Mouse (Mus musculus): ENCODE results near the gene Glycam1. TPM values are rescaled to one million over a fixed set of nuclear protein-coding genes. Genes with fewer than 3 reads are reported as not detected.
"Not testable (repeated sequence)": the region's sequence is repeated elsewhere in the genome, so short reads cannot be mapped to it uniquely, and the experiment has no call there.

Glycam1 gene
- polyA plus RNA-seq (2015; fragmentation: Nextera tagmentation; extraction: Ambion mirVana) = not detected in 2 replicates

DNA sequence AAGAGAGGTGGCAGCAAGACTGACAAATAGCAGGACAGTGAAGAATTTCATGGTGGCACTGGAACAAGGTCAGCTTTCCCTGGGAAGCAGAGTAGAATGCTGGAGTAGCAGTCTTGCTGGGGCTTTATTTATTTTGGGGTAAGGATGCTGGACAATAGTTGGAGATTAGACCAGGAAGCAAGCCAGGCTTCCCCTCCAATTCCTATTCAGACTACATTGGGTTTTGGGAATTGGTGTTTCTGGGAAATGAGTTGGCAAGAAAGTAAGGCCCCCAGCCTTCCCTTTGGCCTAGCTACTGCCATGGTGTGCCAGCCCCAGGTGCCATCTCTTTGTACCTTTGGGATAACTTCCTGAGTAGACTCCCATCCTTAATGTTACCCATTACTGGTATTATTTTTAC lies at the start of gene Glycam1:
Glycam1 (minus strand) TSS at position 101 of the 400 bp plus-strand sequence.
- Histone ChIP-seq H3K4me1 (ENCODE audit: control insufficient read depth, insufficient read depth, low read length) (no peaks in the 10 kb centered on the region), H3K4me2 (ENCODE audit: low read depth, low read length) (no peak within 1 kb of the TSS), H3K36me3 (ENCODE audit: control insufficient read depth, insufficient read depth, low read length) (no peaks in the 10 kb centered on the region), H3K27ac (ENCODE audit: low read length) (no peak within 1 kb of the TSS), H3K4me3 (replicated peaks; ENCODE audit: low read length) (no peak within 1 kb of the TSS), H3K27me3 (ENCODE audit: control insufficient read depth, insufficient read depth, low read length) (no peaks in the 10 kb centered on the region), H3K9me3 (replicated peaks; ENCODE audit: control insufficient read depth, low read length) (no peaks in the 10 kb centered on the region), H3K9ac (ENCODE audit: low read length) (no peak within 1 kb of the TSS)
- ATAC-seq (ENCODE audit: insufficient read depth, low FRiP score) = no peak

- H3K27ac ChIP-seq (ENCODE audit: low read length) = no peak overlapping the region
- H3K27me3 ChIP-seq (ENCODE audit: control insufficient read depth, insufficient read depth, low read length) = no peaks in the 10 kb centered on the region
- WGBS = 69% methylated on average over 1 of the region's 1 CpGs
- H3K9me3 ChIP-seq (replicated peaks; ENCODE audit: control insufficient read depth, low read length) = no peaks in the 10 kb centered on the region
- no peaks in the 10 kb centered on the region for H3K36me3 ChIP-seq (ENCODE audit: control insufficient read depth, insufficient read depth, low read length)
- H3K9ac ChIP-seq (ENCODE audit: low read length) = no peak overlapping the region
- H3K4me3 ChIP-seq (replicated peaks; ENCODE audit: low read length) = no peak overlapping the region
- no peak for ATAC-seq (ENCODE audit: insufficient read depth, low FRiP score)
- H3K4me1 ChIP-seq (ENCODE audit: control insufficient read depth, insufficient read depth, low read length) = no peaks in the 10 kb centered on the region
- no peak overlapping the region for H3K4me2 ChIP-seq (ENCODE audit: low read depth, low read length)
Measured at GRCm38 (mm10) chr15:103604481-103604880, 39.6 kb upstream of the Glycam1 start.

DNA sequence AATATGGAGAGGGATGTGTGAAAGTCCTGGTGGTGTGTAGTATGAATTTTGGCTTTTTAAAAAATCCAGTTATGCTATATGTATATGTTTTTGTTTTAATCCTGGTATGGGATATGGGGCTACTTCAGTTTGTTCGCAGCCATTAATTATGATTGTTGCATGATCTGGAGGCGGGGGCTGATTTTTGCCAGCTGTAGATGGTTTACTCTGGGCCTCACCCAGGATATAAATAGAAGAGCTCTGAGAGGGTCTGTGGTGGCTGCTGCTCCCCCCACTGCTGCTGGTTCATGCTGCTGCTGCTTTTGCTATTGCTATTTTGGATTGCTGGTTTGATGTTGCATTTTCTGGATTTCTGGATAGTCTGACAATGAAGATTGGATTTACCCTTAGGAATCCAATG lies 25.9 kb upstream of the Glycam1 start:
- WGBS = 56% methylated on average over 2 of the region's 2 CpGs

GRCm38 (mm10) chr15:103587752-103588151 lies 22.9 kb upstream of the Glycam1 start:
- 84% methylated on average over 4 of the region's 4 CpGs for WGBS
- not testable (repeated sequence) for H3K4me3 ChIP-seq (replicated peaks; ENCODE audit: low read length); H3K27ac ChIP-seq (ENCODE audit: low read length); H3K4me2 ChIP-seq (ENCODE audit: low read depth, low read length); H3K4me1 ChIP-seq (ENCODE audit: control insufficient read depth, insufficient read depth, low read length); ATAC-seq (ENCODE audit: insufficient read depth, low FRiP score); H3K9me3 ChIP-seq (replicated peaks; ENCODE audit: control insufficient read depth, low read length); H3K9ac ChIP-seq (ENCODE audit: low read length); H3K27me3 ChIP-seq (ENCODE audit: control insufficient read depth, insufficient read depth, low read length); H3K36me3 ChIP-seq (ENCODE audit: control insufficient read depth, insufficient read depth, low read length)

More for the DNA sequence above, 25.9 kb upstream of the Glycam1 start:
- no peak overlapping the region for H3K27ac ChIP-seq (ENCODE audit: low read length)
- H3K9me3 ChIP-seq (replicated peaks; ENCODE audit: control insufficient read depth, low read length) = no peaks in the 10 kb centered on the region
- no peak overlapping the region for H3K9ac ChIP-seq (ENCODE audit: low read length)
- no peaks in the 10 kb centered on the region for H3K27me3 ChIP-seq (ENCODE audit: control insufficient read depth, insufficient read depth, low read length)
- H3K4me2 ChIP-seq (ENCODE audit: low read depth, low read length) = no peak overlapping the region
- H3K4me3 ChIP-seq (replicated peaks; ENCODE audit: low read length) = no peak overlapping the region
- ATAC-seq (ENCODE audit: insufficient read depth, low FRiP score) = no peak
- H3K4me1 ChIP-seq (ENCODE audit: control insufficient read depth, insufficient read depth, low read length) = no peaks in the 10 kb centered on the region
- no peaks in the 10 kb centered on the region for H3K36me3 ChIP-seq (ENCODE audit: control insufficient read depth, insufficient read depth, low read length)

GRCm38 (mm10) chr15:103585876-103586275 lies 21.0 kb upstream of the Glycam1 start:
- no peaks in the 10 kb centered on the region for H3K36me3 ChIP-seq (ENCODE audit: control insufficient read depth, insufficient read depth, low read length)
- no peak overlapping the region for H3K27ac ChIP-seq (ENCODE audit: low read length)
- 57% methylated on average over 2 of the region's 2 CpGs for WGBS
- no peaks in the 10 kb centered on the region for H3K27me3 ChIP-seq (ENCODE audit: control insufficient read depth, insufficient read depth, low read length)
- no peaks in the 10 kb centered on the region for H3K9me3 ChIP-seq (replicated peaks; ENCODE audit: control insufficient read depth, low read length)
- no peak for ATAC-seq (ENCODE audit: insufficient read depth, low FRiP score)
- no peak overlapping the region for H3K4me3 ChIP-seq (replicated peaks; ENCODE audit: low read length)
- no peak overlapping the region for H3K4me2 ChIP-seq (ENCODE audit: low read depth, low read length)
- H3K4me1 ChIP-seq (ENCODE audit: control insufficient read depth, insufficient read depth, low read length) = no peaks in the 10 kb centered on the region
- no peak overlapping the region for H3K9ac ChIP-seq (ENCODE audit: low read length)

- H3K27ac ChIP-seq (ENCODE audit: low read length) = no peak overlapping the region
- no peaks in the 10 kb centered on the region for H3K36me3 ChIP-seq (ENCODE audit: control insufficient read depth, insufficient read depth, low read length)
- no peak for ATAC-seq (ENCODE audit: insufficient read depth, low FRiP score)
- no peaks in the 10 kb centered on the region for H3K9me3 ChIP-seq (replicated peaks; ENCODE audit: control insufficient read depth, low read length)
- H3K4me3 ChIP-seq (replicated peaks; ENCODE audit: low read length) = no peak overlapping the region
- H3K27me3 ChIP-seq (ENCODE audit: control insufficient read depth, insufficient read depth, low read length) = no peaks in the 10 kb centered on the region
- H3K9ac ChIP-seq (ENCODE audit: low read length) = no peak overlapping the region
- H3K4me1 ChIP-seq (ENCODE audit: control insufficient read depth, insufficient read depth, low read length) = no peaks in the 10 kb centered on the region
- WGBS = 45% methylated on average over 3 of the region's 3 CpGs
- H3K4me2 ChIP-seq (ENCODE audit: low read depth, low read length) = no peak overlapping the region
Measured at GRCm38 (mm10) chr15:103552096-103552690, 12.7 kb downstream of the Glycam1 start.

- no peak for ATAC-seq (ENCODE audit: insufficient read depth, low FRiP score)
- 9% methylated on average over 1 of the region's 1 CpGs for WGBS
- no peaks in the 10 kb centered on the region for H3K27me3 ChIP-seq (ENCODE audit: control insufficient read depth, insufficient read depth, low read length)
Measured at GRCm38 (mm10) chr15:103551053-103551452, 13.8 kb downstream of the Glycam1 start.

DNA sequence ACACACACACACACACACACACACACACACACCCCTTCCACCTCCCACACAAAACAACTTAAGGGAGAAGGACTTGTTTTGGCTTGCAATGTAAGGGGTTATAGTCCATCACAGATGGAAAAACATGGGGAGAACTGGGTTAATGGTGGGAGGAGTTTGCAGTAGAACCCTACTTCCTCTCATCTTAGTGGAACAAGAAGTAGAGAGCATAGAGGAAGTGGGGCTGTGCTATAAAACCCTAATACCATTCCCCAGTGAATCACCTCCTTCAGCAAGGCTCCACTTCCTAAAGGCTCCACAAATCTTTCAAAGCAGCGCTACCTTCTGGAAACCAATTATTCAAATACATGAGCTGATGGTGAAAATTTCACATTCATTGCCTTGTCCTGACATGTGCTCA lies 15.4 kb downstream of the Glycam1 start:
- Histone ChIP-seq H3K4me2 (ENCODE audit: low read depth, low read length) (no peak overlapping the region), H3K9me3 (replicated peaks; ENCODE audit: control insufficient read depth, low read length) (no peaks in the 10 kb centered on the region), H3K36me3 (ENCODE audit: control insufficient read depth, insufficient read depth, low read length) (no peaks in the 10 kb centered on the region), H3K27me3 (ENCODE audit: control insufficient read depth, insufficient read depth, low read length) (no peaks in the 10 kb centered on the region), H3K4me1 (ENCODE audit: control insufficient read depth, insufficient read depth, low read length) (no peaks in the 10 kb centered on the region), H3K9ac (ENCODE audit: low read length) (no peak overlapping the region), H3K27ac (ENCODE audit: low read length) (no peak overlapping the region), H3K4me3 (replicated peaks; ENCODE audit: low read length) (no peak overlapping the region)
- no peak for ATAC-seq (ENCODE audit: insufficient read depth, low FRiP score)
- WGBS = 68% methylated on average over 1 of the region's 1 CpGs

More at GRCm38 (mm10) chr15:103551053-103551452, 13.8 kb downstream of the Glycam1 start:
- H3K4me2 ChIP-seq (ENCODE audit: low read depth, low read length) = no peak overlapping the region
- no peaks in the 10 kb centered on the region for H3K36me3 ChIP-seq (ENCODE audit: control insufficient read depth, insufficient read depth, low read length)
- H3K4me1 ChIP-seq (ENCODE audit: control insufficient read depth, insufficient read depth, low read length) = no peaks in the 10 kb centered on the region
- no peak overlapping the region for H3K27ac ChIP-seq (ENCODE audit: low read length)
- H3K4me3 ChIP-seq (replicated peaks; ENCODE audit: low read length) = no peak overlapping the region
- no peaks in the 10 kb centered on the region for H3K9me3 ChIP-seq (replicated peaks; ENCODE audit: control insufficient read depth, low read length)
- no peak overlapping the region for H3K9ac ChIP-seq (ENCODE audit: low read length)

DNA sequence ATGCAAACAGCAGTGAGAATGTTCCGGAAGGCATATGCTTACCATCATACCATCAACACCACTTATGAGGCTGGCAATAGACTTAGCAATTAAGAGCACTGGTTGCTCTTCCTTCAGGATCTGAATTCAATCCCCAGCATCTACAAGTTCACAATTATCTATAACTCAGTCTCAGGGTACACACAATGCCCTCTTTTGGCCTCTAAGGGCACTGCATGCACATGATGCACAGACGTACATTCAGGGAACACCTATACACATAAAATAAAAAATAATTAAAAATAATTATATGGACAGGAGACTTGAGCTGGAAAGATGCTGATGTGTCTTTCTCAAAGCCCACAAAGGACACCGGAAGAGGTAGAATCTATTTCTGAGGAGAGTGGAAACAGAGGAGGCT lies 16.9 kb downstream of the Glycam1 start:
- Histone ChIP-seq H3K27ac (ENCODE audit: low read length) (no peak overlapping the region), H3K36me3 (ENCODE audit: control insufficient read depth, insufficient read depth, low read length) (no peaks in the 10 kb centered on the region), H3K4me2 (ENCODE audit: low read depth, low read length) (no peak overlapping the region), H3K9me3 (replicated peaks; ENCODE audit: control insufficient read depth, low read length) (no peaks in the 10 kb centered on the region), H3K4me1 (ENCODE audit: control insufficient read depth, insufficient read depth, low read length) (no peaks in the 10 kb centered on the region), H3K27me3 (ENCODE audit: control insufficient read depth, insufficient read depth, low read length) (no peaks in the 10 kb centered on the region), H3K9ac (ENCODE audit: low read length) (no peak overlapping the region), H3K4me3 (replicated peaks; ENCODE audit: low read length) (no peak overlapping the region)
- no peak for ATAC-seq (ENCODE audit: insufficient read depth, low FRiP score)
- WGBS = 80% methylated on average over 3 of the region's 3 CpGs

Data from stomach, embryonic 16.5 days (tissue).